Mouse (Mus musculus) neural tube, embryonic 11.5 days (tissue): Measurements from ENCODE around the gene Scamp1. TPM values are rescaled to one million over a fixed set of nuclear protein-coding genes. Genes with fewer than 3 reads are reported as not detected.

Experiments used
- ATAC-seq: fragments of 200-750 bp; cut with Nextera tagmentation; 2 replicates; pipeline ENCODE4 v1.8.0; 2017; ENCODE audit warnings: moderate number of reproducible peaks, mild to moderate bottlenecking, moderate TSS enrichment, moderate library complexity; ENCODE audit not compliant: insufficient read depth, low FRiP score, low TSS enrichment
- DNase-seq: peaks from one replicate; pipeline ENCODE4 v3.0.0-alpha.2; 2015; ENCODE audit warnings: low spot score
- H3K27ac ChIP-seq: fragments of 300-500 bp; sonication (generic); 2 replicates; pipeline ENCODE4 v1.5.1; 2014; ENCODE audit warnings: low read depth, mild to moderate bottlenecking, low read length
- H3K27me3 ChIP-seq: fragments of 300-500 bp; sonication (generic); 2 replicates; pipeline ENCODE4 v1.6.1; 2014; ENCODE audit warnings: mild to moderate bottlenecking, low read length, mixed read lengths; ENCODE audit not compliant: control insufficient read depth, insufficient read depth
- H3K36me3 ChIP-seq: fragments of 300-500 bp; sonication (generic); 2 replicates; pipeline ENCODE4 v1.6.1; 2014; ENCODE audit warnings: mild to moderate bottlenecking, low read length, moderate library complexity, mixed read lengths; ENCODE audit not compliant: control insufficient read depth, insufficient read depth
- H3K4me1 ChIP-seq: fragments of 300-500 bp; sonication (generic); 2 replicates; pipeline ENCODE4 v1.6.1; 2014; ENCODE audit warnings: low read length, mixed read lengths; ENCODE audit not compliant: control insufficient read depth, insufficient read depth
- H3K4me2 ChIP-seq: fragments of 300-500 bp; sonication (generic); 2 replicates; pipeline ENCODE4 v1.6.1; 2014; ENCODE audit warnings: low read depth, mild to moderate bottlenecking, moderate library complexity
- H3K4me3 ChIP-seq: fragments of 300-500 bp; sonication (generic); 2 replicates; pipeline ENCODE4 v1.5.1; 2014; ENCODE audit warnings: low read depth, low read length
- H3K9ac ChIP-seq: fragments of 300-500 bp; sonication (generic); 2 replicates; pipeline ENCODE4 v1.6.1; 2014; ENCODE audit warnings: mild to moderate bottlenecking, low read length
- H3K9me3 ChIP-seq: fragments of 300-500 bp; sonication (generic); 2 replicates; pipeline ENCODE4 v1.6.1; 2016; ENCODE audit warnings: low read length; ENCODE audit not compliant: control insufficient read depth
- WGBS: fragments of 180-500 bp; shearing (Covaris S2); extraction: QIAGEN DNeasy Blood & Tissue Kit; methylation state at CpG from one replicate; pipeline ENCODE4 v1.1.7; 2014; 5-methylcytosine and 5-hydroxymethylcytosine counted together
- polyA plus RNA-seq: library from polyadenylated mRNA; unstranded; fragments of >200 nt; fragmentation: Nextera tagmentation; extraction: Ambion mirVana; gene quantifications from 2 replicates; pipeline ENCODE4 v1.2.1, GENCODE M21; 2014

The Scamp1 gene
- polyA plus RNA-seq, 1 experiment from 2014 or later, result 46.4 TPM

DNA sequence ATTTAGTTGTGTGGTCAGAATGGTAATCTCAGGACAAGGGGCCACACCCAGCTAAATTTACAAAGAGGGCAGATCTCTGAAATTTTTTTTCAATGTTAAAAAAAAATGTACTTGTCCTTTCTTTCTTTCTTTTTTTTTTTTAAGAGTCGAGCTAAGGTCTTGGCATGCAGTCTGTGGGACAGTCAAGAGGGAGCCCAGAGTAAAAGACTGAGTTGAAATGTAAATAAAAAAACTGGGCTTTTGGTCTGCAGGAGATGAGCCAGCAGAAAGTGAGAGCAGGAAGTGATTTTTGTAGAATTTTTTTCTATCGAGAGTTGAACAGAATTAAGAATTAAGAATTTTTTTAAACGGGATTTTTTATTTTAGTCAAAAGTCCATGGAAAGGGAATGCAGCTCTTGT is 31.4 kb downstream of the Scamp1 start:
- no peaks in the 10 kb centered on the region for H3K9me3 ChIP-seq
- 89% methylated on average over 3 of the region's 3 CpGs for WGBS
- H3K4me2 ChIP-seq, result no peak overlapping the region
- H3K9ac ChIP-seq, result no peak overlapping the region
- no peak overlapping the region for H3K4me3 ChIP-seq
- no peaks in the 10 kb centered on the region for H3K27me3 ChIP-seq
- no peak overlapping the region for H3K27ac ChIP-seq
- no peaks in the 10 kb centered on the region for H3K36me3 ChIP-seq
- ATAC-seq, result no peak
- H3K4me1 ChIP-seq, result no peaks in the 10 kb centered on the region
- DNase-seq, result no peak

DNA sequence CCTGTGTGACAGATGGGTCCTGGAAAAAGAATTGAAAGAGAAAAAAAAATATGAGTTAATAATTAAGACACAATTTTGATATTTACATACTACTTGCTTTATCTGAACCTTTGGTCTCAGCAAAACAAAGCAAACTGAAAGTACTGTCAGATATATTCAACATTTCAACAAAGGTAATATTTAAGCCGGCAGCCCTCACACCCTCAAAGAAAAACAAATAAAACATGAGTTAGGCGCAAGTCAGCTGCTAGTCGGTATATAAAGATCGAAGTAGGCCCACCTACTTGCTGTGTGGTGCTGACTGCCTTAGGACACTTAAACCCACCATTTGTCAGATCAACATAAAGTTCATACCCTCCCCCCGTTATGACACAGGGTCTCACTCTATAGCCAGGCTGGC is 32.6 kb downstream of the Scamp1 start:
- H3K27ac ChIP-seq, result no peak overlapping the region
- H3K36me3 ChIP-seq, result no peaks in the 10 kb centered on the region
- H3K9ac ChIP-seq, result no peak overlapping the region
- H3K4me2 ChIP-seq, result no peak overlapping the region
- H3K4me3 ChIP-seq, result no peak overlapping the region
- no peaks in the 10 kb centered on the region for H3K4me1 ChIP-seq
- ATAC-seq, result no peak
- no peaks in the 10 kb centered on the region for H3K27me3 ChIP-seq
- H3K9me3 ChIP-seq, result no peaks in the 10 kb centered on the region
- DNase-seq, result no peak
- 82% methylated on average over 5 of the region's 5 CpGs for WGBS

DNA sequence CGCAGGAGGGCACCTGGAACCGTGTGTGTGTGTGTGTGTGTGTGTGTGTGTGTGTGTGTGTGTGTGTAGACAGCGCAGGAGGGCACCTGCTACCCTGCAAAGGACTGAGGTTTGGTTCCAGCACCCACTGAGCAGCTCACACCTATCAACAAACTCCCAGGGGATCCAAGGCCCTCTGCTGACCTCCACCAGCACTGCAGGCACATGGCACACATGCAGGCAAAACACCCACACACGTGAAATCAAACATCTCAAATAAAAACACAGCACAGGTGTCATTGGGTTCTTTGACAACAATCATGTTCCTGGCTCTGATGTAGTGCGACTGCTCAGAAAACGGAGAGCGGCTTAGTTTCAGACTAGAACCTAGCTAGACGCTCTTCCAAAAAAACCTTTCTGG is 34.9 kb downstream of the Scamp1 start:
- no peak for DNase-seq
- H3K9me3 ChIP-seq, result no peaks in the 10 kb centered on the region
- H3K36me3 ChIP-seq, result no peaks in the 10 kb centered on the region
- H3K4me2 ChIP-seq, result no peak overlapping the region
- no peak overlapping the region for H3K4me3 ChIP-seq
- 95% methylated on average over 7 of the region's 8 CpGs for WGBS
- no peak overlapping the region for H3K27ac ChIP-seq
- no peak overlapping the region for H3K9ac ChIP-seq
- ATAC-seq, result no peak
- H3K27me3 ChIP-seq, result no peaks in the 10 kb centered on the region
- H3K4me1 ChIP-seq, result no peaks in the 10 kb centered on the region

DNA sequence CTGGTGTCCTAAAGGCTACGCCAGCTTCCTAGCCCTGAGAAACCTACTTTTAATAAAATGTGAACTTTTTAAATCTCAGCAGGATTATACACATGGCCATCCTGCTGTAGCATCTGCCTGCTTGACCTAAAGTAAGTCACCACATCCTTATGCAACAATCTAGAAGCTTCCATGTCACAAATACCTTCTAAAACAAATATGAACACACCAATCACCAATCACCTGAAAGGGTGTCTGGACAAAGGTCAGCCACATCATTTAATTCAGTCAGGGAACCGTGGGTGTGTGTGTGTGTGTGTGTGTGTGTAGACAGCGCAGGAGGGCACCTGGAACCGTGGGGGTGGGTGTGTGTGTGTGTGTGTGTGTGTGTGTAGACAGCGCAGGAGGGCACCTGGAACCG is 35.5 kb downstream of the Scamp1 start:
- Histone ChIP-seq H3K4me3 (no peak overlapping the region), H3K4me2 (no peak overlapping the region), H3K36me3 (no peaks in the 10 kb centered on the region), H3K9ac (no peak overlapping the region), H3K27me3 (no peaks in the 10 kb centered on the region), H3K9me3 (no peaks in the 10 kb centered on the region), H3K4me1 (no peaks in the 10 kb centered on the region), H3K27ac (no peak overlapping the region)
- WGBS, result 94% methylated on average over 4 of the region's 6 CpGs
- no peak for DNase-seq
- ATAC-seq, result no peak

DNA sequence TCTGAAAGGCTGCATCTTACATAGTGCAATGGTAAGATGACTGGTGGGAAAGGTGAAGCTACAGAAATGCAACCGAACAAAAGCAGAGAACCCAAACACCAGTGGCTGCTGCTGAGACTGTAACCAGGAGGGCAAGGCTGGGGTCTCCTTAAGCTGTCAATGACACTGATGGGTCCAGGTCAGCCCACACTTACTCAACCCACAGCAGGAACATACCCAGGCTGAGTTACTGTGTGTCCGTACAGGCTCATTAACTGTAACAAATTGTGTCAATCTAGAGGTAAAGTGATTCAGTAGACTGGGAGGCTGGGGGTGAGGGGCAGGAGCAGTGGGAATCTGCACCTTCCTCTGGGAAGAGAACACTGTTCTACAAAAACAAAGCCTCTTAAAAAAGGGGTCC is 42.8 kb downstream of the Scamp1 start:
- Histone ChIP-seq H3K27ac (no peak overlapping the region), H3K4me2 (no peak overlapping the region), H3K4me3 (no peak overlapping the region), H3K4me1 (no peaks in the 10 kb centered on the region), H3K9me3 (no peaks in the 10 kb centered on the region), H3K9ac (no peak overlapping the region), H3K27me3 (no peaks in the 10 kb centered on the region), H3K36me3 (no peaks in the 10 kb centered on the region)
- WGBS, result 63% methylated on average over 2 of the region's 2 CpGs
- ATAC-seq, result no peak
- DNase-seq, result no peak

DNA sequence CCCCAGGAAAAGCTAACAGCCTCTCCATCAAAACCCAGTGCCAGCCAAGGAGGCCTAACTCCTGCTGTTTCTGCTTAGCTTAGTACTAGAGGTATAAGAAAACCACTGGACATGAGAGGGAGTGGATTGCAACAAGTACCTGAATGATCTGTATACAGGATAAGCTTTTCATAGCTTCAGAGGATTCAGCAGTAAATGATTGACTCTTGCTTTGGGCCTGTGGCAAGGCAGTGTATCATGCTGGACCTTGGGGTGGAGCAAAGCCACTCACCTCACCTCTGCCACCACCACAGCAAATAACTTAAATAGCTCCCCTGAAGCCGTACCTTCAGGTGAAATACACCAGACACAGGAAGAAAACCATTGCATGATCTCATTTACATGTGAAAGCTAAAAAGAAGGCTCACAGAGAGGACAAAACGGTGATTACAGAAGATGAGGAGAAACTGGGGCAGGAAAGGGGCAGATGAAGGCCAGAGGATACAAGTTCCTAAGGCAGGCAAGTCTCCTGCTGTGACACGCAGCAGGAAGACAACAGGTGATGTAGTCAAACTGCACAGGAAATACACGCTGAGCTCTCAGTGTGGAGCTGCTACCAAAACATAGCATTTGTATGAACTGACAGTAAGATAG is 43.6 kb downstream of the Scamp1 start:
- no peak for ATAC-seq
- H3K27ac ChIP-seq, result 0 out of 2 replicates have a peak overlapping the region, but pooled peaks have one; percentile 17
- no peaks in the 10 kb centered on the region for H3K36me3 ChIP-seq
- no peak overlapping the region for H3K9ac ChIP-seq
- no peak for DNase-seq
- H3K9me3 ChIP-seq, result no peaks in the 10 kb centered on the region
- H3K4me3 ChIP-seq, result no peak overlapping the region
- 45% methylated on average over 4 of the region's 4 CpGs for WGBS
- no peaks in the 10 kb centered on the region for H3K27me3 ChIP-seq
- H3K4me2 ChIP-seq, result no peak overlapping the region
- H3K4me1 ChIP-seq, result no peaks in the 10 kb centered on the region

DNA sequence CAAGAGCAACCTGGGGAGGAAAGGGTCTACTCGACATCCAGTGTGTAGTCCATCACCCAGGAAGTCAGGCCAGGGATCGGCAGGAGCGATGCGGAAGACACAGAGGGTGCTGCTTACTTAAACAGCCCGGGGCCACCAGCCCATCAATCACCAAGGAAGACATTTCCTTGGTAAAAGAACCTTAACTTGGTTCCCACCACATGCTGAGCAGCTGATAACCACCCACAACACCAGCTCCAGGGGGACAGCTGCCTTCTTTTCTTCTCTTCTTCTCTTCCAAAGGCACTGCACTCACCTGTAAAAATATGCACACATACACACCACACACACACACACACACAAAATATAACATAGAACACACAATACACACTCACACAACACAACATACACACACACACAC is 44.8 kb downstream of the Scamp1 start:
- DNase-seq (no peak), ATAC-seq (no peak)
- no peaks in the 10 kb centered on the region for H3K36me3 ChIP-seq
- H3K9me3 ChIP-seq, result no peaks in the 10 kb centered on the region
- no peaks in the 10 kb centered on the region for H3K4me1 ChIP-seq
- no peak overlapping the region for H3K27ac ChIP-seq
- no peak overlapping the region for H3K4me3 ChIP-seq
- no peak overlapping the region for H3K9ac ChIP-seq
- H3K27me3 ChIP-seq, result no peaks in the 10 kb centered on the region
- 36% methylated on average over 5 of the region's 5 CpGs for WGBS
- no peak overlapping the region for H3K4me2 ChIP-seq

DNA sequence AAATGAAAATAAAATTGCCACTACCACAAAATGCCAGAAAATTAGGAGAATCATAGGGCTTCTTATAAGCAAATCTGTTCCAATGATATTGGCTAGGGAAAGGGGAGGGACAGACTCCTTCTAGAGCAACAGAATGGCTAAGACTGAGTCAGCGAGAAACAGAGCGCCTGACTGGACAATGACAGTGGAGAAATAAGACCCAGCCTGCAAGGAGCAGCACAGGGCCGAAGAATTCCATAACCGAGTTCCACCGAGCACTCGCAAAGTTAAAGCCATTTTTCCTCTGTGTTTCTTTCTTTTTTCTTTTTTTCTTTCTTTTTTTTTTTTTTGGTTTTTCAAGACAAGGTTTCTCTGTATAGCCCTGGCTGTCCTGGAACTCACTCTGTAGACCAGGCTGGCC is 45.5 kb downstream of the Scamp1 start:
- H3K4me3 ChIP-seq, result no peak overlapping the region
- no peaks in the 10 kb centered on the region for H3K27me3 ChIP-seq
- H3K27ac ChIP-seq, result no peak overlapping the region
- DNase-seq (no peak), ATAC-seq (no peak)
- H3K9ac ChIP-seq, result no peak overlapping the region
- H3K4me2 ChIP-seq, result no peak overlapping the region
- H3K36me3 ChIP-seq, result no peaks in the 10 kb centered on the region
- H3K9me3 ChIP-seq, result no peaks in the 10 kb centered on the region
- WGBS, result 86% methylated on average over 6 of the region's 6 CpGs
- no peaks in the 10 kb centered on the region for H3K4me1 ChIP-seq

DNA sequence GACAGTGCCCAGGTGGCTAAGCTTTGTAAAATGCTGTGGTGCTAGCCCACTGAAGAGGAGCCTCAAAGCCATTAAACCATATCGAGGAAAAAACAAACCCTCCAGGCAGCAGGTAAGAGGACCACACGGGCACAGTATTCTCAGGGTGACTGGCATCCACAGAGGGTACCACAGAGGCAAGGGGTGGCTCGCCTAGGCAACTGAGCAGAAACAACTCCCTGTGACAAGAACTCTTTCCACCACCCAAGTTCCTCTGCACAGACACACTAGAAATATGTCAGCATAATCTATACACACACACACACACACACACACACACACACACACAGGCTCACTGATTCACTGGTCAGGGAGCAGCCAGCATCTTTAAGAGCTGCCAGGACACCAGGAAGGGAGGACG is 46.2 kb downstream of the Scamp1 start:
- Histone ChIP-seq H3K4me1 (no peaks in the 10 kb centered on the region), H3K4me2 (no peak overlapping the region), H3K9me3 (no peaks in the 10 kb centered on the region), H3K9ac (no peak overlapping the region), H3K27me3 (no peaks in the 10 kb centered on the region), H3K27ac (no peak overlapping the region), H3K36me3 (no peaks in the 10 kb centered on the region), H3K4me3 (no peak overlapping the region)
- WGBS, result 65% methylated on average over 4 of the region's 4 CpGs
- ATAC-seq (no peak), DNase-seq (no peak)
